ENCODE assay signal across 20 mouse cellular contexts in genomic region chr14:102843700-102844099, GRCm38 (mm10).
"Had no signal": no experiment of that assay in that cellular context is flagged by ENCODE, and none has a peak within 500 bp of the region (broad histone marks: within the 10 kb centered on the region; RNA-seq: fewer than 3 reads in every experiment).

No protein-coding gene starts in this region.

- ATAC-seq: liver, embryonic 12.5 days; midbrain, embryonic 15.5 days had no signal

- H3K4me1 ChIP-seq: limb, embryonic 10.5 days; limb, embryonic 13.5 days; liver, embryonic 12.5 days; liver, embryonic 15.5 days; lung, embryonic 15.5 days; midbrain, embryonic 12.5 days; midbrain, embryonic 15.5 days; neural tube, embryonic 13.5 days had no signal

- H3K9me3 ChIP-seq: limb, embryonic 10.5 days; limb, embryonic 13.5 days; liver, embryonic 12.5 days; liver, embryonic 15.5 days; lung, embryonic 15.5 days; midbrain, embryonic 12.5 days; midbrain, embryonic 15.5 days; neural tube, embryonic 13.5 days had no signal

- H3K27ac ChIP-seq: kidney, postnatal 0 days; layer of hippocampus, adult 2 months; limb, embryonic 10.5 days; limb, embryonic 13.5 days; liver, embryonic 12.5 days; liver, embryonic 15.5 days; lung, embryonic 15.5 days; macrophage; midbrain, embryonic 12.5 days; midbrain, embryonic 15.5 days; neural tube, embryonic 13.5 days; stomach, postnatal 0 days had no signal

- H3K4me2 ChIP-seq: limb, embryonic 13.5 days; liver, embryonic 12.5 days; liver, embryonic 15.5 days; lung, embryonic 15.5 days; midbrain, embryonic 12.5 days; midbrain, embryonic 15.5 days; neural tube, embryonic 13.5 days had no signal

- H3K36me3 ChIP-seq: limb, embryonic 10.5 days; limb, embryonic 13.5 days; liver, embryonic 12.5 days; liver, embryonic 15.5 days; lung, embryonic 15.5 days; midbrain, embryonic 12.5 days; midbrain, embryonic 15.5 days; neural tube, embryonic 13.5 days had no signal

- DNase-seq: kidney, adult 2 months; layer of hippocampus, adult 9-11 months; liver; lung, adult 18-20 months; lung, postnatal 10 days; thymus, adult 2 months; thymus, postnatal 14 days; thymus, postnatal 4 days had no signal

- H3K9ac ChIP-seq: limb, embryonic 13.5 days; liver, embryonic 12.5 days; liver, embryonic 15.5 days; lung, embryonic 15.5 days; midbrain, embryonic 12.5 days; midbrain, embryonic 15.5 days; neural tube, embryonic 13.5 days had no signal

- H3K27me3 ChIP-seq: limb, embryonic 13.5 days; liver, embryonic 12.5 days; liver, embryonic 15.5 days; lung, embryonic 15.5 days; midbrain, embryonic 12.5 days; midbrain, embryonic 15.5 days; neural tube, embryonic 13.5 days had no signal

- H3K4me3 ChIP-seq: layer of hippocampus, adult 2 months; limb, embryonic 10.5 days; limb, embryonic 13.5 days; liver, embryonic 12.5 days; liver, embryonic 15.5 days; lung, embryonic 15.5 days; midbrain, embryonic 12.5 days; midbrain, embryonic 15.5 days; neural tube, embryonic 13.5 days had no signal
